Mouse (Mus musculus): ENCODE data around the gene Nudt22.

DNA sequence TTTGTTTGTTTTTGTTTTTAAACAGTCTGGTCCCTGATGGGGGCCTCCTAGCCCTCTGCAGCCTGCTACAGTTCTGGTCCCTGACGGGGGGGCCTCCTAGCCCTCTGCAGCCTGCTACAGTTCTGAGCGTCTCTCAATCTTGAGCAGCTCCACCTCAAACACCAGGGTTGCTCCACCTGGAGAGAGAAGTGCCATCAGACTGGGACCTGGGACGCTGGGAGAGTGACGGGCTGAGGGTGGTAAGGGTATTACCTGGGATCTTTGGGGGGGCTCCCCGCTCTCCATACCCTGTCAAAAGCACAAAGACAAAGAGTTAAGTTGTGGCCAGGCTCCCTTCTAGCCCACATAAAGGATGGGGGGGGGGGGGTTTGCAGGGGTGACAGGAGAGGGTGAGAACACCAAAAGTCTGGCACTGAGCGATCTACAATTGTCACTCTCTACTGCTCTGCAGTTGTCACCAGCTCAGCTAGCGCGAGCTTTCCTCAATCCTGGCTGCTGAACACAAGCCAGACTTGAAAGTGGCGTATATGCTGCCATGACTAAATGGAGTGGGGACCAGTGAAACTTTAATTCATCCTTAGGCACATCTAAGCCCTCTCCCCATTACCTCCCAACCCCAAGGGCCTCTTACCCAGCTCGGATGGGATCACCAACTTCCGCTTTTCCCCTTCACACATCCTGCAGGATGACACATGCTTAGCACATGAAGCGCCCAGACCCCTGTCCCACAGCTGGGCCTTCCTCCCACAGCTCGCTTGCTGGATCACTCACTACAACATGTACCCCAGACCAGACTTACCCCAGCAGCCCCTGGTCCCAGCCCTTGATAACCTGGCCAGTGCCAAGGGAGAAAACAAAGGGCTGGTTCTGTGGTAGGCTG is 17.9 kb downstream of the Nudt22 start:
- TF ChIP-seq CTCF (IDR thresholded peaks at IDR 0.05; ENCODE audit: low read depth, low read length): no peak
- no peak for TF ChIP-seq TAL1 (conservative IDR thresholded peaks at IDR 0.05; ENCODE audit: low read depth, low read length)
- TF ChIP-seq POLR2AphosphoS5 (IDR thresholded peaks at IDR 0.05; ENCODE audit: insufficient replicate concordance, low read depth, low read length): no peak
- no peak for TF ChIP-seq GATA1 (IDR thresholded peaks at IDR 0.05; ENCODE audit: borderline replicate concordance, low read length)
- no peak for TF ChIP-seq GATA2 (IDR thresholded peaks at IDR 0.05; ENCODE audit: borderline replicate concordance, low read depth, low read length)

All from G1E (cell line).